Mouse (Mus musculus) heart, adult 10 weeks (tissue): ENCODE measurements around the gene Rex2. TPM values are rescaled to one million over a fixed set of nuclear protein-coding genes. Genes with fewer than 3 reads are reported as not detected.

ENCODE experiments used
- polyA plus RNA-seq: library from polyadenylated mRNA; stranded (reverse); fragments of 350-450 nt; fragmentation: Illumina TruSeq; extraction: RNeasy Lipid Tissue Mini Kit (QIAGEN cat#74804); gene quantifications from one replicate; pipeline ENCODE4 v1.2.3, GENCODE M21; 2014; ENCODE audit warnings: low read depth, low replicate concordance

Gene Rex2
- polyA plus RNA-seq = 0.13 TPM

GRCm38 (mm10) chr4:147021550-147021949, at the start of gene Rex2:
Gene Rex2, plus strand, starts transcription at chr4:147021850.

Other genes starting within 250 kb of the Rex2 start
- not detected for gene Gm21411, start 112.3 kb upstream of the Rex2 start, polyA plus RNA-seq
- not detected for gene Zfp989, start 49.9 kb upstream of the Rex2 start, polyA plus RNA-seq
- gene Zfp991, start 110.2 kb downstream of the Rex2 start, polyA plus RNA-seq = 5.2 TPM